Mouse (Mus musculus): ENCODE results near the gene Rwdd3. TPM values are rescaled to one million over a fixed set of nuclear protein-coding genes. Genes with fewer than 3 reads are reported as not detected.
A peak's percentile ranks its signal among the peaks of the same experiment; 100 is the strongest.

Gene Rwdd3
- total RNA-seq (2015), result 0.20 and 1.6 TPM in 2 replicates
- total RNA-seq (2017), result 0.77 TPM in 1 of 2 replicates, not detected in the other

- ATAC-seq (ENCODE audit: poor library complexity, severe bottlenecking), result peak; percentile 98
These were observed at the start of gene Rwdd3 for GRCm38 (mm10) chr3:121171243-121171871. Gene Rwdd3 (minus strand): TSS chr3:121171695.

- no peak for ATAC-seq (ENCODE audit: poor library complexity, severe bottlenecking)
These were observed 45.5 kb upstream of the Rwdd3 start for GRCm38 (mm10) chr3:121217011-121217410.

GRCm38 (mm10) chr3:121213501-121213900 is 42.0 kb upstream of the Rwdd3 start:
- no peak for ATAC-seq (ENCODE audit: poor library complexity, severe bottlenecking)

- ATAC-seq (ENCODE audit: poor library complexity, severe bottlenecking), result no peak
These were observed 40.7 kb upstream of the Rwdd3 start for GRCm38 (mm10) chr3:121212156-121212555.

DNA sequence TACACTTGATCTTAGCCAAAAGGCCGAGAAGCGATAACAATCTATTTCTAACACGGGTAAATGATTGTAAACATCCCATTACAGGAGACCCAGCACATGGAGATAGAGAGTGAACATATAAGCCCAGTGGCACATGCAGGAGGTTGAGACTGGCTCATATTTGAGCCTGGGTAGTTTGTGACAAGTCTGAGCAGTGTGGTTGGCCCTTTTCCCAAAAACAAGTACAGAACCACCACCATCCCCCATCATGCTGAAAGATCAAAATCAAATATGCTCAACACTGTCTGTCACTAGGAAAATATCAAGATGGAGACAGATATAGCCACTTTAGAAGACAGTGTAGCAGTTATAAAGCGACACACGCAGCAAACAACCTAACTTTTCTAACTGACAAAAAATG is 37.5 kb upstream of the Rwdd3 start:
- no peak for ATAC-seq (ENCODE audit: poor library complexity, severe bottlenecking)

GRCm38 (mm10) chr3:121206202-121206882 is 34.8 kb upstream of the Rwdd3 start:
- no peak for ATAC-seq (ENCODE audit: poor library complexity, severe bottlenecking)

DNA sequence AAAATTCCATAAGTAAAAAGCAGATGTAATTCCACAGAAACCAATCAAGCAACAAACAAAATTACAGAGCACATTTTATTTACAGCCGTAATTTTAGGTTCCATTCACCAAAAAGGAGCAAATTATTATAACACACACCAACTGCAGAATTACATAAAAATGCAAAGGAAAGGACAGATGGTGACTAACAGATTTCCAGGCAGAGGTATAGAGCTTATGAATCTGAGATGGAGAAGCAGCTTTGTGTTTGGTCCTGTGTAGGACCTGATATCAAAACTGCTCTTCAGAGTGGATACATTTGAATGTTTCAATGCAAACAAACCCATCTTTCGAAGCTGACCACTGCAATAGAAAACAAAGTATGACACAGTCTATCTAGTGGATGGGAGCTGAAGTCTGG is 31.1 kb upstream of the Rwdd3 start:
- ATAC-seq (ENCODE audit: poor library complexity, severe bottlenecking), result no peak

- ATAC-seq (ENCODE audit: poor library complexity, severe bottlenecking), result peak; percentile 70
These were observed 29.7 kb upstream of the Rwdd3 start for GRCm38 (mm10) chr3:121201012-121201747.

DNA sequence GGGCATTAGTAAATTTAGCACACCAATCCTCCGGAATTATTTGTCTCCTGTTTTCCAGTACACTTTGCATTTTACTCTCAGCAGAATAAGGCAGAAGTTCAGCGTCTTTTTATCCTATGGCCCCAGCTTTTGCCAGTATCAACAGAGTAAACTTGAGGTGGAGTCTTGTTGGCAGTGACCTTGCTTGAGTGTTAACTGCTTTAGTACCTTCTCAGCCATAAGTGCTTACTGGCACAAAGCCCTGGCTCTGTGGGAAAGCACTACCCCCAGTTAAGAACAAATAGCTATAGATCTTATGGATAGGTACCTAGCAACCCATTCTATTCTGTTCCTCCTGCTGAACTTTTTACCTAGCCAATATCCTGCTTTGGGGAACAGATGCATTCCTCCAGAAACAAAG is 17.7 kb upstream of the Rwdd3 start:
- ATAC-seq (ENCODE audit: poor library complexity, severe bottlenecking), result no peak

DNA sequence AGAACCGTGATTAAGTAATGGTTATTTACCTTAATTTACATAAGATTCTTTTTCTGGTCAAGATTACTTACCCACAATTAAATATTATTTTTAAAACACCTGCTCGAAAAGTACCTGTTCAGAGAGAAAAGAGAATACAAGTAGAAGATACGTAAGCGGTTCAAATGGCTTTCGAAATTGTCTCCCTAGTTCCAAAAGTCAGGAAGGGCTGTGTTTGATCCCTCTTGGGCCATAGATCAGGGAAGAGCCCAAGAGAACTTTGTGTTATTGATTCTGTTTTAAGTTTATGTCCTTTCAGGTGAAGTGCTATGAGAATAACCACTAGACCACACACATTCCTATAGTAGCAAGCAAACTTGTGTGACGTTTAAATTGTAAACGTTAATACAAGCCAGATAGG is 16.0 kb upstream of the Rwdd3 start:
- no peak for ATAC-seq (ENCODE audit: poor library complexity, severe bottlenecking)

- ATAC-seq (ENCODE audit: poor library complexity, severe bottlenecking), result no peak
These were observed 15.4 kb upstream of the Rwdd3 start for GRCm38 (mm10) chr3:121186925-121187324.

GRCm38 (mm10) chr3:121185197-121185596 is 13.7 kb upstream of the Rwdd3 start:
- no peak for ATAC-seq (ENCODE audit: poor library complexity, severe bottlenecking)

DNA sequence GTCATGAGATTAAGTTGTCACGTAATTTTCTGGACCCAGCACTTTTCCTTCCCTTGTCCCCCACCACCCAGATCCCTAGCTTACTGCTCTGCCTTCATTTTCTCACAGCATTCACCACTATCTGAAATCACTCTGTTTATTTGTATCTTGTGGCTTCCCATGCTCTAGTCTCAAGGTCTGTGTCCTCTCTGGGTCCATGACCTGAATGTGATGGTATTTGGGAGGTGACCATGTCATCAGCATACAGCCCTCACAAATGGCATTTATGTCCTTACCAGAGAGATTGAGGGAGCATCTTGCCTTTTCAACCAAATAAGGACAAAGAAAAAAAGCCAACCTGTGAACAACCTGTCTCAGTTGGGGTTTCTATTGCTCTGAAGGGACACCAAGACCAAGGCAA is 4.5 kb upstream of the Rwdd3 start:
- no peak for ATAC-seq (ENCODE audit: poor library complexity, severe bottlenecking)

DNA sequence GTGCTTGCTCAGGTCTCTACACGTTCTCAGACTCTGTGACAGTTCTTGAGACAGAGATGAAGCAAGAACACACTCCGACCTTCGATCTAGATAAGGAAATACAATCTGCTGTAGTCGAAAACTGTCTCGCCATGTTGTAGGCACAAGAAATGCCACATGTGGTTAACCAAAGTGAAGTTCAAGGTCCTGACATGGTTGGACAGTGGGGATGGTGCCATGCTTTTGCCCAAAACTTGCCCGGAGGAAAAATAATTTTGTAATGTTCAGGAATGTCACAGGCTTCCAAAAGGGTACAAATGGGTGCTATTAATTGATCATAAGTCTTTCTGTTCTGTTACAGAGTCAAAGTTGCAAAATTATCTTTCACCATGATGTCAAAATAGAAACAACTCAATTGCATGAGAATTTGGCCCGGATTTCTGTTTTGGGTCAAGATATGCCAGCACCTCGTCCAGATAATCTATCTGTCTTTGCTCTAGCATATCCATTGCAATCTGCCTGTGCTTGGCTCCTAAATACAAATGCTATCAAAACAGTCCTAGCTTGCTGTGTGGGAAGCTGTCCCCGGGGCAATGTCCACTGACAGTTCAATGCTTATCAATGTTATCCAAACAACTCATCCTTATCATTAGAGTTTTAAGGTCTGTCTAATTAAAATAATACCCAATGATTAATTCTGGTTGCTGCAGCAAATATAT is 2.9 kb upstream of the Rwdd3 start:
- ATAC-seq (ENCODE audit: poor library complexity, severe bottlenecking), result no peak

DNA sequence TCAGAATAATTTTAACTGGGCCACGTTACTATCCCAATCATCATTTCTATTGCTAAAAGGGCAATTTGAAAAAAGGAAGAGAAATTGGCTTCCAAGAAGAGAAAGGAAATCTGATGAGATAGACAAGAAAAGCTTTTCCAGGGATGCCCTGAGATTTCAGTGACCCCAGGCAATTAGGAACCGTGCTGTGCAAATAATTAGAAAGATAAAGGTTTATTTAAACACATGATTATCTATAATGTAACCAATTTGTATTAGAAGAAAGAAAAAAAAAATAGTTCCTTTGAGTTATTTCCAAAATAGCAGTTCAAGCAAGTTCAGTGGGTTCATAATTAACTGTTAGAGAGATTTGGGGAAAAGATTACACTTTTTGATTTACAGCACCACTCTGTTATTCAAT is 1.2 kb upstream of the Rwdd3 start:
- no peak for ATAC-seq (ENCODE audit: poor library complexity, severe bottlenecking)

DNA sequence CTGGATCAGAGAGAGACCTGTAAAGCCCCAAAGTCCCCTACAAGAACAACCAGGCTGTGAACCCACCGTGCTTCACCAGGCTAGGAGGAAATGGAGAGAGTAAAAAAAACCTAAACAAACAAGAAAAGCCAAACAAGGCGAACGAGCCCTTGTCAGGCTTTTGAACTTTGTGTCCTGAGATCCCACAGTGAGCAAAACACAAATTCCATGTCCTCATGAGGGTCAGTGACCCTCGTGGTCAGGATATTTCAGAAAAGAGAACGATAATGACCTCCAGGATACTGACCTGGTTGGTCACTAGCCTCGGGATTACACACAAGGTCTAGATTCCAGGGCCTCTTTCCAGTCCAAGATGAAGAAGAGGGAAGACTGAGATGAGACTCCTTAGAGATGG is 374 bp upstream of the Rwdd3 start:
- ATAC-seq (ENCODE audit: poor library complexity, severe bottlenecking), result no peak

DNA sequence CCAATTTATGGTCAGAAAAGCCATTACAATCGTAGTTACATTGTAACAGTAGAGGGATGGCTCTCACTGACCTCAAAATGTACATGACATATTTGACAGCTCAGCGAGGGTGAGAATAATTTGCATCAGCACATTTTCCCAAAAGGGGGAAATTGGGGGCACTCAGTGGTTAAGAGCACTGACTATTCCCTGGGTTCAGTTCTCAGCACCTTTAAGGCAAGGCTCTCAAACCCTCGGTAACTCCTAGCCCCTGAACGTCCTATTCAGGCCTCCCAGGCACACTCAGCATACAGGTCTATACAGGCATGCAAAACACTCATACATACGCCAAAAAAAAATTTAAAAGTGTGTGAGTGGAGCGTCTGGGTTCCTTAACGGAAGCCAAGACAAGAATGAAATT is 864 bp downstream of the Rwdd3 start:
- no peak for ATAC-seq (ENCODE audit: poor library complexity, severe bottlenecking)

DNA sequence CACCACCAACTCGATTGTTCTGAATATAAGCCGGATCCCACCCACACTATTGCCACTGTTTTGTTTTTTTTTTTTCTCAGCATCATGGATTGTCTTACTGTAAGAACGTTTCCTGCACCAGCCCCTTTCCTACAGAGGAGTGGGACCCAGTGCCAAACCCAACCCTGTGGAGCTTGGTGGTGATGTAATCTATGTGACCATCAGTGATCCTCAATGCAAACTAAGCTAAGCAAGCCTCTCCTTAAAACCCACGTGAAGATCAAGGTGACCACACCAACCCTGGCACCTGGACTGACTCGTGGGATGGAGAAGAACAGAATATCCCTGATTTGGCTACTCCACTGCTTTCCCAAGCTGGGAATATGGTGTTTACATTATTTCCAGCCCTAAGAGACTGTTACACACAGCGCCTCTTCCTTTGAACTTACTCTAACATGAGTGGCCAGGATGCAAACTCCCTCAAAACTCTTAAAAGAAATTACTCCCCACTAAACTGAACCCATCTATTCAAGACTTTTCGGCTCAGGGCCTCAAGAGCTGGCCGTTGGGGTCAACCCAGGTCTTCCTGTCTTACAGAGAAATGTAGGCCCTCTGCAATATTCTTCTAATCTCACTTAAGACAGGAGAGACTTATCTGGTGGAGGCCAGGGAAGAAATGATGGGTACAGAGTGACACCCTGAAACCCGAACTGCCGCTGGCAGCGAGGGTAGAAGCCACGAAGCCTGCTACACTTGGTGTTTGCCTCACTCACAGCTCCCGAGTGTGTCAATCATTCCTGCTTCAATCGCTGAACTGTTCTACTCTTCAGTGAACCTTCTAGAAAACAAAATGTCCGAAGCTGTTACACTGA is 2.2 kb downstream of the Rwdd3 start:
- no peak for ATAC-seq (ENCODE audit: poor library complexity, severe bottlenecking)

DNA sequence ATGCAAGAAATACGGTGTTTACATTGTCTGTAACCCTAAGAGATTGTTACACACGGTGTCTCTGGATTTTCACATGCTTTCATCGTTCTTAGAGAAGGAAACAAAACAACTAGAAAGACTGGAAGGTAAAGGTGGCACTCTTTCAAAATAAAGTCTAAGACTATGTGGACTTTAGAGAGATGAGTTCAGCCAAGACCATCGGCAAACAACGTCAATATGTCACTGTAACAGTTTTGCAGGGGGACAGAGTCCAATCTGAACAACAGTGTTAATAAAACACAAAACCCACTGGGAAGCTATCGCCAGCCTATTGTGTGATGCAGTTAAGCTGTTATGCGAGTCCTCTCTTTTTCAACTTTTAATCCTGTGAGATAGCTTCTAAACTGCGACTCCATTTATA is 2.9 kb downstream of the Rwdd3 start:
- no peak for ATAC-seq (ENCODE audit: poor library complexity, severe bottlenecking)

DNA sequence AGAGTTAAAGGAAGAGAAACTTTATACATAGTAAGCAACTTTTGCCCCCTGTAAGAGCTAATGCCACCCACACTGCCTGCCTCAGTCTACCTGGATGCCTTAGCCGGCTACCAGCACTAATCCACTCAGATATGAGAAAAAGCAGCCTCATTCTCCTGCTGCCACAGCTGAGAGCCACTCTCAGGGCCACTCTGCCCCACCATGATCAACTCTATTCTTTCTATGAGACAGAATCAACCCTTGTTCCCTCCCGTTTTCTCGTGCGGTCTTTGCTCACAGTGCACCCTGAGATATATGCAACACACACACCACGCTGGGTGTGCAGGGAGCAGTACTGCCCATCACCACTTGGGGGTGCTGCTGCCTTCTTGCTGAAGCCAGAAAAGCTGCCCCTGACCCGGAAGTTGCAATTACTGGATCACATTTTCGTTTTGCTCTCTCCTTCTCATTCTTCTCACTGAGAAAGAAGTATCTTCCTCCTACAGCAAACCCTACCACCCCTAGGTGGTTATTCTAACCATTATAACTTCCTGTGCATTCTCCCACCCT is 8.2 kb downstream of the Rwdd3 start:
- peak; percentile 95 for ATAC-seq (ENCODE audit: poor library complexity, severe bottlenecking)

All from megakaryocyte, adult 5-6 weeks (primary cell).